Mouse (Mus musculus) liver, embryonic 13.5 days (tissue): ENCODE results near the gene Disc1. TPM values are rescaled to one million over a fixed set of nuclear protein-coding genes. Genes with fewer than 3 reads are reported as not detected.
A peak's percentile ranks its signal among the peaks of the same experiment; 100 is the strongest.

Source experiments
- ATAC-seq: fragments of 200-750 bp; cut with Nextera tagmentation; 2 replicates; pipeline ENCODE4 v1.8.0; 2017; ENCODE audit warnings: low read depth, mild to moderate bottlenecking, moderate number of reproducible peaks, moderate library complexity
- DNase-seq: peaks from one replicate; pipeline ENCODE4 v3.0.0; 2022
- H3K27ac ChIP-seq: fragments of 300-500 bp; sonication (generic); 2 replicates; pipeline ENCODE4 v1.5.1; 2015; ENCODE audit warnings: moderate library complexity, mild to moderate bottlenecking, inconsistent platforms
- H3K27me3 ChIP-seq: fragments of 300-500 bp; sonication (generic); 2 replicates; pipeline ENCODE4 v1.6.1; 2015; ENCODE audit warnings: mild to moderate bottlenecking, inconsistent platforms
- H3K36me3 ChIP-seq: fragments of 300-500 bp; sonication (generic); 2 replicates; pipeline ENCODE4 v1.6.1; 2015; ENCODE audit warnings: mild to moderate bottlenecking, inconsistent platforms
- H3K4me1 ChIP-seq: fragments of 300-500 bp; sonication (generic); replicated peaks from 2 replicates; pipeline ENCODE4 v1.6.1; 2015; ENCODE audit warnings: inconsistent platforms
- H3K4me2 ChIP-seq: fragments of 300-500 bp; sonication (generic); 2 replicates; pipeline ENCODE4 v1.6.1; 2015; ENCODE audit warnings: inconsistent platforms, mild to moderate bottlenecking, moderate library complexity
- H3K4me3 ChIP-seq: fragments of 300-500 bp; sonication (generic); replicated peaks from 2 replicates; pipeline ENCODE4 v1.5.1; 2015; ENCODE audit warnings: mild to moderate bottlenecking, inconsistent platforms
- H3K9ac ChIP-seq: fragments of 300-500 bp; sonication (generic); 2 replicates; pipeline ENCODE4 v1.6.1; 2015; ENCODE audit warnings: mild to moderate bottlenecking, inconsistent platforms
- H3K9me3 ChIP-seq: fragments of 300-500 bp; sonication (generic); replicated peaks from 2 replicates; pipeline ENCODE4 v1.6.1; 2016; ENCODE audit warnings: inconsistent platforms
- WGBS: fragments of 180-500 bp; shearing (Covaris S2); methylation state at CpG from one replicate; pipeline ENCODE4 v1.1.7; 2015; ENCODE audit not compliant: insufficient replicate concordance; 5-methylcytosine and 5-hydroxymethylcytosine counted together
- polyA plus RNA-seq: library from polyadenylated mRNA; unstranded; fragments of >200 nt; fragmentation: Nextera tagmentation; extraction: Ambion mirVana; gene quantifications from 2 replicates; pipeline ENCODE4 v1.2.1, GENCODE M21; 2015

Gene Disc1
- polyA plus RNA-seq, 1 experiment from 2014 or later: 0.33 TPM

- Histone ChIP-seq H3K4me3 (no peak overlapping the region), H3K9me3 (no peaks in the 10 kb centered on the region), H3K4me2 (no peak overlapping the region), H3K27me3 (no peaks in the 10 kb centered on the region), H3K36me3 (no peaks in the 10 kb centered on the region), H3K9ac (no peak overlapping the region), H3K27ac (no peak overlapping the region), H3K4me1 (no peaks in the 10 kb centered on the region)
- WGBS: 54% methylated on average over 11 of the region's 11 CpGs
- no peak for ATAC-seq
- DNase-seq: no peak
Observed at GRCm38 (mm10) chr8:125165505-125166446, 111.8 kb downstream of the Disc1 start.

- Histone ChIP-seq H3K9ac (no peak overlapping the region), H3K9me3 (no peaks in the 10 kb centered on the region), H3K36me3 (no peaks in the 10 kb centered on the region), H3K27me3 (no peaks in the 10 kb centered on the region), H3K4me2 (no peak overlapping the region), H3K27ac (no peak overlapping the region), H3K4me1 (no peaks in the 10 kb centered on the region), H3K4me3 (no peak overlapping the region)
- no peak for DNase-seq
- ATAC-seq: no peak
- WGBS: 68% methylated on average over 6 of the region's 6 CpGs
Observed at GRCm38 (mm10) chr8:125166545-125166944, 112.5 kb downstream of the Disc1 start.

- no peak overlapping the region for H3K27ac ChIP-seq
- ATAC-seq (no peak), DNase-seq (no peak)
- H3K9me3 ChIP-seq: no peaks in the 10 kb centered on the region
- H3K4me3 ChIP-seq: no peak overlapping the region
- H3K4me1 ChIP-seq: no peaks in the 10 kb centered on the region
- no peaks in the 10 kb centered on the region for H3K36me3 ChIP-seq
- no peaks in the 10 kb centered on the region for H3K27me3 ChIP-seq
- WGBS: 84% methylated on average over 9 of the region's 9 CpGs
- no peak overlapping the region for H3K9ac ChIP-seq
- H3K4me2 ChIP-seq: no peak overlapping the region
Observed at GRCm38 (mm10) chr8:125166988-125167387, 113.0 kb downstream of the Disc1 start.

DNA sequence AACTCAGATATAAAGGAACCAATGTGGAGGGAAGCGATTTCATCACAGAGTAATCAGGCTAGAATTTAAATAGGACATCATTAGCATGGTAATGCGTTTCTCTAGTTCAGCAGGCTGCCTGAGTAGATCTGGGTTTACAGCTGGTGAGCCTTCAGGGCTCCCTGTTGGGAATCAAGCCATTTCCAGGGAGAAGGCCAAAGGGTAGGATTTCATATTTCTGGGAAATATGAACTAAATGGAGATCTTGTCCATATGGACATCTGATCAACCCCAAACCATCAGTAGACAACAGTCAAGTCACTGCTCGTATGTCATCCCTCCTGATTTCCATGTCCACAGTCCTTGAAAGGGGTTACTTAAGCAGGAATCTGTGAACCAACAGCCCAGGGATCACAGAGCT, 115.6 kb downstream of the Disc1 start:
- Histone ChIP-seq H3K4me3 (no peak overlapping the region), H3K27me3 (no peaks in the 10 kb centered on the region), H3K9me3 (no peaks in the 10 kb centered on the region), H3K9ac (no peak overlapping the region), H3K4me2 (no peak overlapping the region), H3K27ac (no peak overlapping the region), H3K36me3 (no peaks in the 10 kb centered on the region), H3K4me1 (no peaks in the 10 kb centered on the region)
- 54% methylated on average over 3 of the region's 3 CpGs for WGBS
- DNase-seq (no peak), ATAC-seq (no peak)

- WGBS: 52% methylated on average over 2 of the region's 2 CpGs
- ATAC-seq (no peak), DNase-seq (no peak)
- Histone ChIP-seq H3K27ac (no peak overlapping the region), H3K4me1 (no peaks in the 10 kb centered on the region), H3K4me2 (no peak overlapping the region), H3K4me3 (no peak overlapping the region), H3K9ac (no peak overlapping the region), H3K9me3 (no peaks in the 10 kb centered on the region), H3K27me3 (no peaks in the 10 kb centered on the region), H3K36me3 (no peaks in the 10 kb centered on the region)
Observed at GRCm38 (mm10) chr8:125171531-125171930, 117.5 kb downstream of the Disc1 start.

GRCm38 (mm10) chr8:125174237-125174636, 120.2 kb downstream of the Disc1 start:
- no peaks in the 10 kb centered on the region for H3K4me1 ChIP-seq
- H3K9ac ChIP-seq: no peak overlapping the region
- ATAC-seq (no peak), DNase-seq (no peak)
- WGBS: 64% methylated on average over 7 of the region's 7 CpGs
- no peak overlapping the region for H3K27ac ChIP-seq
- H3K9me3 ChIP-seq: no peaks in the 10 kb centered on the region
- H3K4me3 ChIP-seq: no peak overlapping the region
- H3K36me3 ChIP-seq: no peaks in the 10 kb centered on the region
- no peaks in the 10 kb centered on the region for H3K27me3 ChIP-seq
- H3K4me2 ChIP-seq: no peak overlapping the region

DNA sequence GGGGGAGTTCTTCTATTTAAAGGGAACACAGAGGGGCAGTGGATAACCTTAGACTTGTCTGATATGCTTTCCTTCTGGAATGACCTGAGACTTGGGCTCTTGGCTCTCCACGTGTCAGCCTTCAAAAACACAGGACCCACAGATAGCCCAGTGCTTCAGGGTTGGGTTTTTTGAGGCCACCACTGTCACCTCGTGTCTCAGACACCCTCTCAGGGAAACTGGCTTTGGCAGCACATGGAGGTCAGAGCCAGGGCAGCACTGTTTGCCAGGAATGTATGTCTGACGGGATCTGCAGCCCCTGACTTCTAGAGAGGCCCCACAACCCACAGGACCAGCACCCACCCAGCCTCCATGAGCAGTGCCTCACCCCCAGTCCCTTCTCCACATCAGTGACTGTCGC, 120.9 kb downstream of the Disc1 start:
- H3K27ac ChIP-seq: no peak overlapping the region
- no peaks in the 10 kb centered on the region for H3K9me3 ChIP-seq
- no peak overlapping the region for H3K9ac ChIP-seq
- no peak overlapping the region for H3K4me2 ChIP-seq
- ATAC-seq: no peak
- WGBS: 39% methylated on average over 4 of the region's 4 CpGs
- H3K4me1 ChIP-seq: no peaks in the 10 kb centered on the region
- no peaks in the 10 kb centered on the region for H3K36me3 ChIP-seq
- no peak for DNase-seq
- no peaks in the 10 kb centered on the region for H3K27me3 ChIP-seq
- no peak overlapping the region for H3K4me3 ChIP-seq

DNA sequence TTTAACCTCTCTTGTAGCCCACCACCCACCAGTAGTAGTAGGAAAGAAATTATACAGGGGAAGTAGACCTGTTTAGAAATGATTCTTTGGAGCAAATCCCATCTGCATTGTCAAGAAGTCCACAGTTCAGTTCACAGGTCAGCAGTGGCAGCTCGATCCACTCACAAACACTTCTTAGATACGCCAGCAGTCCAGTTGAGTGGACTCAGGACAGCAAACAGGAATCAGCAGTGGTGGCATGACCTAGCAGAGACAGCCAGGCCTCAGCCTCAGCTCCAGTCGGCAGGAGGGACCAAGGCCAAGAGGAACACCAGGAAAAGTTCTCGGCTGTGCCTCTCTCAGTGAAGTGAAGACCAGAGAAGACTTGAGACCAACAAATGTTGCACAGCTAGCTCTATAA, 121.7 kb downstream of the Disc1 start:
- no peak overlapping the region for H3K27ac ChIP-seq
- DNase-seq (no peak), ATAC-seq (no peak)
- no peak overlapping the region for H3K9ac ChIP-seq
- H3K4me2 ChIP-seq: no peak overlapping the region
- no peaks in the 10 kb centered on the region for H3K27me3 ChIP-seq
- H3K4me1 ChIP-seq: no peaks in the 10 kb centered on the region
- 67% methylated on average over 4 of the region's 4 CpGs for WGBS
- no peaks in the 10 kb centered on the region for H3K36me3 ChIP-seq
- no peak overlapping the region for H3K4me3 ChIP-seq
- H3K9me3 ChIP-seq: no peaks in the 10 kb centered on the region

DNA sequence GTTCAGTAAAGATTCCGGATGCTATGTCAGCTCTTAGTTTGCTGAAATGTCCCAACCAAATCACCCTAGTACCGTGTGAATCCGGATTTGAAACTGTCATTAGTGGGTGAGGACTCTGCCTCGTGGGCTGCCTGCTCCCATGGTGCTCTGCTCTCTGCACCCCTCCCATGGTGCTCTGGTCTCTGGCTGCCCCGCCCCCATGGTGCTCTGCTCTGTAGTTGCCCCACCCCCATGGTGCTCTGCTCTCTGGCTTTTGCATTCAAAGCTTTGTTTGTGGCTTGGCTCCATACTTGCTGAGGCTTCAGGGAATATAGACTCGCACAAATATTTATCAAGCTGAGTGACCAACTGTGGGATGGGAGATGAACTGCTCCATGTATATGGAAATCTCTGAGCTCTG, 123.1 kb downstream of the Disc1 start:
- Histone ChIP-seq H3K9me3 (no peaks in the 10 kb centered on the region), H3K27me3 (no peaks in the 10 kb centered on the region), H3K4me1 (no peaks in the 10 kb centered on the region), H3K9ac (no peak overlapping the region), H3K4me3 (no peak overlapping the region), H3K36me3 (no peaks in the 10 kb centered on the region), H3K27ac (no peak overlapping the region), H3K4me2 (no peak overlapping the region)
- no peak for DNase-seq
- WGBS: 66% methylated on average over 6 of the region's 6 CpGs
- ATAC-seq: no peak

- H3K9ac ChIP-seq: no peak overlapping the region
- H3K36me3 ChIP-seq: no peaks in the 10 kb centered on the region
- 54% methylated on average over 8 of the region's 8 CpGs for WGBS
- H3K4me1 ChIP-seq: no peaks in the 10 kb centered on the region
- no peaks in the 10 kb centered on the region for H3K27me3 ChIP-seq
- ATAC-seq (no peak), DNase-seq (no peak)
- H3K9me3 ChIP-seq: no peaks in the 10 kb centered on the region
- H3K4me3 ChIP-seq: no peak overlapping the region
- H3K27ac ChIP-seq: no peak overlapping the region
- no peak overlapping the region for H3K4me2 ChIP-seq
Observed at GRCm38 (mm10) chr8:125177958-125178357, 124.0 kb downstream of the Disc1 start.

DNA sequence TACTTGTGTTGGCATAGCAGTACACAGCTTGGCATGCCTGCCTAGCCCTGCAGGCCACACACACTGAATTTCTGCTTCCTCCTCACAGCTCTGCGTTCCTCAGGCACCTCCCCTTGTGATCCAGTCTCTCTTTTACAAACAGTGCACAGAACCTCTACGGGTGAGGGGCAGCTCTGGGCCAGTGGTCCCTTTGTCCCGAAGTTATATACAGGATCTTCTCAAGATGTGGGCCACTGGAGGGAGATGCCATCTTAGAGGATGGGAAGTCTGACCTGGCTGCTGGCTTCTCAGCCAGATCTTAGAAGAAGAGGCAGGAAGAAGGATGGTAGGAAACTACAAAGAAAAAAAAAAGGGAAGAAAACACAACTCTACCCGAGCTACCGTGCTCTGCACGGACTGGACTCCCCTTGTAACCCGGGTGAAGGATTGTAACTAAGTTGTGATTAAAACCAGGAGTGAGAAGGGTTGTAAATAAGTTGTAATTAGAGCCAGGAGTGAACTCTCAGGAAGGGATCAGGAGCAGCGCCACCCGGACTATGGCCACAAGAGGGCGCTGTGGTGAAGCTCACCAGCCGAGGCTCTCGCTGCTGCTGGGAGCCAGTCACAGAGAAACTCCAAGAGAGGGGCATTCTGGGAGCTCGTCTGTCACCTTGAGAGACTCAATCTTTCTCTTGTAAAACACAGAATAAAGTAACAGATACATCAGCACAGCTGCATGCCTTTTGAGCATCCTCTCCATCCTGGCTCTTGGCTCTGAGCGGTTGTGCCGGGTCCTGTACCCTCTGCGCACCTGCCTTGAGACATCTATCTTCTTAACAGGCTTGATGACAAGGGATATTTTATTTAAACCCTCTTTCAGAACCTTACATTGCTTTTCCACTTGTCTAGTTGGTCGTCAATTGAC, 129.8 kb downstream of the Disc1 start:
- H3K9ac ChIP-seq: no peak overlapping the region
- no peak overlapping the region for H3K4me2 ChIP-seq
- WGBS: 19% methylated on average over 17 of the region's 17 CpGs
- ATAC-seq: no peak
- H3K36me3 ChIP-seq: no peaks in the 10 kb centered on the region
- peak; percentile 25 for DNase-seq
- H3K4me3 ChIP-seq: no peak overlapping the region
- H3K27me3 ChIP-seq: no peaks in the 10 kb centered on the region
- H3K27ac ChIP-seq: no peak overlapping the region
- H3K9me3 ChIP-seq: no peaks in the 10 kb centered on the region
- H3K4me1 ChIP-seq: peaks cover 8% of the 10 kb centered on the region
